Mouse (Mus musculus) heart, adult 2 months (tissue): ENCODE measurements at regions not wholly inside any gene's neighbourhood (a gene's known extent, or its start where the extent isn't known, plus 50 kb on each side); places are given as distances from the start of the nearest gene placed in this dataset.

Experiments
- CTCF ChIP-seq: fragments of 200-600 bp; IDR thresholded peaks from 2 replicates; pipeline ENCODE4 v1.8.1; 2022; ENCODE audit warnings: antibody characterized with exemption, mild to moderate bottlenecking, moderate library complexity
- EP300 ChIP-seq: fragments of 200-500 bp; IDR thresholded peaks from 2 replicates; pipeline ENCODE4 v1.6.1; 2011; ENCODE audit warnings: low read depth, low read length, control low read depth; ENCODE audit not compliant: insufficient read depth
- POLR2A ChIP-seq: fragments of 200-500 bp; IDR thresholded peaks from 2 replicates; pipeline ENCODE4 v1.6.1; 2011; ENCODE audit warnings: mild to moderate bottlenecking, low read depth, low read length, control low read depth; ENCODE audit not compliant: insufficient read depth

DNA sequence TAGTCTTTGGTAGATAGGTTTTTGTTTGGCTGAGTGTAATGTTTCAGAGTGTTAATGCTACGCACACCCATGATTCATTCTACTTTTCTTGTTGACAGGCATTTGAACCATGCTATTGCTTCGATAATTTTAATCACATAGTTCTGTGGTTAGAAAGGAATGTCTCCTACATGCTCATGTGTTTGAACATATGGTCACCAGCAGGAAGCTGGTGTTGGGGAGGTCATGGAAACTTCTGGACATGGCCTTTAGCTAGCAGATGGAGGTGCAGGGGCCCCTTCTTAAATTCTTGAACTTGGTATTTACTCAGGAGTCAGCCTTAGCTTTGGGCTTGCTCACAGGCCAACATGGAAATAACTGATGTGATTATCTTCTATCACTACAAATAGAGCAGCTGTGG lies 248.6 kb upstream of the Cxxc4 start:
- no peak for TF ChIP-seq CTCF
- TF ChIP-seq POLR2A: no peak
- no peak for TF ChIP-seq EP300
